Mouse (Mus musculus): ENCODE results near the gene Fxn. TPM values are rescaled to one million over a fixed set of nuclear protein-coding genes. Genes with fewer than 3 reads are reported as not detected.

Gene Fxn
- total and polyA plus RNA-seq, 3 experiments, result 25.8 to 34.6 (median 31.1) TPM

- Histone ChIP-seq H3K9ac (ENCODE audit: insufficient read depth, low read depth) (peak overlapping the region; percentile 64), H3K4me2 (ENCODE audit: insufficient read depth, low read depth, poor library complexity, severe bottlenecking) (peak overlapping the region; percentile 40), H3K4me1 (ENCODE audit: control insufficient read depth in 1 of 2, insufficient read depth in 2 of 2) (peaks cover 5 to 26% of the 10 kb centered on the region in 2 experiments), H3K27me3 (replicated peaks) (no peaks in the 10 kb centered on the region), H3K79me2 (replicated peaks; ENCODE audit: control insufficient read depth, extremely low read depth, insufficient read depth, poor library complexity, severe bottlenecking) (0 out of 2 replicates have a peak, but pooled peaks cover 4% of the 10 kb centered on the region), H3K36me3 (replicated peaks in 1 of 2; ENCODE audit: control insufficient read depth in 1 of 2, insufficient read depth in 1 of 2, low read length in 1 of 2) (no peaks in the 10 kb centered on the region), H3K9me3 (replicated peaks; ENCODE audit: low read length) (no peaks in the 10 kb centered on the region), H3K4me3 (replicated peaks in 1 of 3; ENCODE audit: low read depth in 2 of 3, low read length in 2 of 3, poor library complexity in 1 of 3) (peak overlapping the region; percentile 60 to 91 (median 74)), H3K27ac (ENCODE audit: insufficient read depth, low read depth) (peak overlapping the region; percentile 70)
- dilution Hi-C loops (cut with MboI; ENCODE audit: extremely low pct_ligation_motif_present, extremely low pct_unique_long_range_greater_than_20kb, low sequenced_read_pairs) (no loop called here), in situ Hi-C loops (cut with MboI; ENCODE audit: low pct_ligation_motif_present, low pct_unique_long_range_greater_than_20kb, low sequenced_read_pairs) (no loop called here)
- no peak for TF ChIP-seq MAX (IDR thresholded peaks at IDR 0.05; ENCODE audit: low read length)
- no peak for TF ChIP-seq SIN3A (IDR thresholded peaks at IDR 0.05; ENCODE audit: low read length)
- no peak for TF ChIP-seq HCFC1 (IDR thresholded peaks at IDR 0.05; ENCODE audit: low read depth, low read length)
- TF ChIP-seq MYC (IDR thresholded peaks at IDR 0.05; ENCODE audit: low read depth, low read length), result no peak
- peak; percentile 84 for TF ChIP-seq ELF1 (IDR thresholded peaks at IDR 0.05; ENCODE audit: low read depth, low read length)
- TF ChIP-seq ZKSCAN1 (IDR thresholded peaks at IDR 0.05; ENCODE audit: borderline replicate concordance, low read depth, low read length), result no peak
- TF ChIP-seq IRF4 (IDR thresholded peaks at IDR 0.05; ENCODE audit: low read depth, low read length), result peak; percentile 54; the same call in 1 of the 2 replicates
- peak; percentile 48; the same call in 1 of the 2 replicates for TF ChIP-seq TCF12 (IDR thresholded peaks at IDR 0.05; ENCODE audit: low read depth, low read length)
- TF ChIP-seq JUN (IDR thresholded peaks at IDR 0.05; ENCODE audit: insufficient read depth, low read depth, low read length), result no peak
- TF ChIP-seq NELFE (IDR thresholded peaks at IDR 0.05; ENCODE audit: low read depth, low read length), result no peak
- no peak for TF ChIP-seq RCOR1 (conservative IDR thresholded peaks at IDR 0.05; ENCODE audit: low read depth, low read length)
- no peak for TF ChIP-seq ETS1 (conservative IDR thresholded peaks at IDR 0.05; ENCODE audit: low read depth, low read length)
- no peak for TF ChIP-seq ZNF384 (IDR thresholded peaks at IDR 0.05; ENCODE audit: low read depth, low read length)
- TF ChIP-seq POLR2AphosphoS2 (IDR thresholded peaks at IDR 0.05; ENCODE audit: low read depth, low read length), result no peak
- no peak for TF ChIP-seq SMC3 (IDR thresholded peaks at IDR 0.05; ENCODE audit: low read depth, low read length)
- no peak for TF ChIP-seq JUND (conservative IDR thresholded peaks at IDR 0.05; ENCODE audit: low read depth, low read length)
- no peak for TF ChIP-seq MAFK (IDR thresholded peaks at IDR 0.05; ENCODE audit: insufficient replicate concordance, low read length)
- TF ChIP-seq CHD2 (IDR thresholded peaks at IDR 0.05; ENCODE audit: low read length), result no peak; the same call in 1 of the 2 replicates
- TF ChIP-seq UBTF (IDR thresholded peaks at IDR 0.05; ENCODE audit: low read depth, low read length), result no peak
- TF ChIP-seq BHLHE40 (IDR thresholded peaks at IDR 0.05; ENCODE audit: low read depth, low read length), result peak; percentile 53; the same call in 1 of the 2 replicates
- TF ChIP-seq POLR2A (IDR thresholded peaks at IDR 0.05; ENCODE audit: low read depth, low read length), result peak; percentile 62
- TF ChIP-seq RAD21 (IDR thresholded peaks at IDR 0.05; ENCODE audit: low read depth, low read length), result no peak
- TF ChIP-seq MXI1 (IDR thresholded peaks at IDR 0.05; ENCODE audit: low read depth, low read length), result no peak
- TF ChIP-seq TBP (conservative IDR thresholded peaks at IDR 0.05; ENCODE audit: low read depth, low read length), result no peak; the same call in 1 of the 2 replicates
- peak; percentile 88 for DNase-seq (ENCODE audit: extremely low read depth)
Measured at GRCm38 (mm10) chr19:24225305-24225696, 55.1 kb downstream of the Fxn start.
